Comparison of ENCODE assay signal across 24 mouse cellular contexts in genomic region chr10:79550366-79550765, GRCm38 (mm10). TPM values are rescaled to one million over a fixed set of nuclear protein-coding genes. Genes with fewer than 3 reads are reported as not detected.
"Had no signal": no experiment of that assay in that cellular context is flagged by ENCODE, and none has a peak within 500 bp of the region (broad histone marks: within the 10 kb centered on the region; RNA-seq: fewer than 3 reads in every experiment).

No protein-coding gene starts in this region.

- H3K9me3 ChIP-seq: intestine, embryonic 15.5 days; kidney, embryonic 15.5 days; limb, embryonic 10.5 days; limb, embryonic 13.5 days; liver, embryonic 15.5 days had no signal

- DNase-seq: kidney, adult 11 months; kidney, adult 8-10 months; layer of hippocampus, adult 9-11 months; lung, adult 2 months; lung, postnatal 14 days; midbrain, embryonic 14.5 days; thymus, adult 2 months; thymus, postnatal 14 days; thymus, postnatal 4 days had no signal

- H3K9ac ChIP-seq: intestine, embryonic 15.5 days; kidney, embryonic 15.5 days; limb, embryonic 13.5 days; liver, embryonic 15.5 days had no signal

- H3K27me3 ChIP-seq: intestine, embryonic 15.5 days; kidney, embryonic 15.5 days; limb, embryonic 13.5 days had no signal

- ATAC-seq: intestine, embryonic 15.5 days had no signal

- H3K27ac ChIP-seq: intestine, embryonic 15.5 days; kidney, embryonic 15.5 days; layer of hippocampus, adult 2 months; limb, embryonic 10.5 days; limb, embryonic 13.5 days; liver, embryonic 15.5 days had no signal

- H3K4me3 ChIP-seq: intestine, embryonic 15.5 days; kidney, embryonic 15.5 days; layer of hippocampus, adult 2 months; limb, embryonic 10.5 days; limb, embryonic 13.5 days; liver, embryonic 15.5 days had no signal

- H3K4me2 ChIP-seq: intestine, embryonic 15.5 days; kidney, embryonic 15.5 days; limb, embryonic 13.5 days; liver, embryonic 15.5 days; midbrain, embryonic 11.5 days had no signal

RNA-seq across cellular contexts. Expression of gene Theg, which starts 36.8 kb away (rescaled TPM):
- polyA plus RNA-seq: intestine, embryonic 15.5 days; kidney, embryonic 15.5 days; large intestine, adult 2 months; limb, embryonic 10.5 days; limb, embryonic 13.5 days; liver, adult 2 months; liver, embryonic 15.5 days; lung, adult 2 months; lung, embryonic 16.5 days; midbrain, embryonic 11.5 days; midbrain, embryonic 14.5 days; midbrain, postnatal 0 days; neural tube, embryonic 11.5 days; neural tube, embryonic 14.5 days; small intestine, adult 2 months; stomach, embryonic 16.5 days; thymus, adult 2 months had no signal
